Mouse (Mus musculus): ENCODE measurements around the gene Fcrl5.

GRCm38 (mm10) chr3:87538034-87538433 is 102.5 kb downstream of the Fcrl5 start:
- TF ChIP-seq CTCF (IDR thresholded peaks at IDR 0.05; ENCODE audit: low read depth), result no peak
- TF ChIP-seq EP300 (optimal IDR thresholded peaks at IDR 0.05), result no peak

Measured in stomach, postnatal 0 days (tissue).